Mouse (Mus musculus) hindbrain, embryonic 12.5 days (tissue): ENCODE results near the gene Myo15. TPM values are rescaled to one million over a fixed set of nuclear protein-coding genes. Genes with fewer than 3 reads are reported as not detected.

Experiments used
- polyA plus RNA-seq: library from polyadenylated mRNA; unstranded; fragments of >200 nt; fragmentation: Nextera tagmentation; extraction: Ambion mirVana; gene quantifications from 2 replicates; pipeline ENCODE4 v1.2.1, GENCODE M21; 2016

Gene Myo15
- polyA plus RNA-seq, 1 experiment from 2014 or later: 0.30 TPM

Other genes starting within 250 kb of the Myo15 start
- gene Srebf1, start 246.8 kb upstream of the Myo15 start, polyA plus RNA-seq: 49.2 and 51.9 TPM in 2 replicates
- 40.8 and 45.4 TPM in 2 replicates for gene Tom1l2, start 116.4 kb upstream of the Myo15 start, polyA plus RNA-seq
- gene Drc3, start 116.0 kb upstream of the Myo15 start, polyA plus RNA-seq: 5.0 and 6.7 TPM in 2 replicates
- gene Gid4, start 52.2 kb upstream of the Myo15 start, polyA plus RNA-seq: 28.1 and 30.1 TPM in 2 replicates
- 37.4 and 38.0 TPM in 2 replicates for gene Atpaf2, start 50.9 kb upstream of the Myo15 start, polyA plus RNA-seq
- 94.4 and 96.7 TPM in 2 replicates for gene Drg2, start 14.7 kb upstream of the Myo15 start, polyA plus RNA-seq
- gene Alkbh5, start 67.0 kb downstream of the Myo15 start, polyA plus RNA-seq: 35.1 and 37.8 TPM in 2 replicates
- 106 and 113 TPM in 2 replicates for gene Llgl1, start 230.4 kb downstream of the Myo15 start, polyA plus RNA-seq